Mouse (Mus musculus) forebrain, embryonic 13.5 days (tissue): ENCODE results near the gene Adipoq. TPM values are rescaled to one million over a fixed set of nuclear protein-coding genes. Genes with fewer than 3 reads are reported as not detected.

Source experiments
- ATAC-seq: fragments of 200-750 bp; cut with Nextera tagmentation; 2 replicates; pipeline ENCODE4 v1.8.0; 2017
- H3K27ac ChIP-seq: fragments of 300-500 bp; sonication (generic); 2 replicates; pipeline ENCODE4 v1.5.1; 2015; ENCODE audit warnings: inconsistent platforms, mild to moderate bottlenecking, moderate library complexity
- H3K27me3 ChIP-seq: fragments of 300-500 bp; sonication (generic); 2 replicates; pipeline ENCODE4 v1.6.1; 2015; ENCODE audit warnings: mild to moderate bottlenecking, inconsistent platforms
- H3K36me3 ChIP-seq: fragments of 300-500 bp; sonication (generic); 2 replicates; pipeline ENCODE4 v1.6.1; 2015; ENCODE audit warnings: mild to moderate bottlenecking, inconsistent platforms; ENCODE audit not compliant: poor library complexity, severe bottlenecking
- H3K4me1 ChIP-seq: fragments of 300-500 bp; sonication (generic); 2 replicates; pipeline ENCODE4 v1.6.1; 2015; ENCODE audit warnings: inconsistent platforms
- H3K4me2 ChIP-seq: fragments of 300-500 bp; sonication (generic); 2 replicates; pipeline ENCODE4 v1.6.1; 2015; ENCODE audit warnings: inconsistent platforms, mild to moderate bottlenecking, moderate library complexity
- H3K4me3 ChIP-seq: fragments of 300-500 bp; sonication (generic); 2 replicates; pipeline ENCODE4 v1.5.1; 2015; ENCODE audit warnings: mild to moderate bottlenecking, inconsistent platforms
- H3K9ac ChIP-seq: fragments of 300-500 bp; sonication (generic); 2 replicates; pipeline ENCODE4 v1.6.1; 2015; ENCODE audit warnings: mild to moderate bottlenecking, inconsistent platforms
- H3K9me3 ChIP-seq: fragments of 300-500 bp; sonication (generic); replicated peaks from 2 replicates; pipeline ENCODE4 v1.6.1; 2016; ENCODE audit warnings: inconsistent platforms
- WGBS: fragments of 180-500 bp; shearing (Covaris S2); methylation state at CpG from one replicate; pipeline ENCODE4 v1.1.7; 2015; 5-methylcytosine and 5-hydroxymethylcytosine counted together
- polyA plus RNA-seq: library from polyadenylated mRNA; unstranded; fragments of >200 nt; fragmentation: Nextera tagmentation; extraction: Ambion mirVana; gene quantifications from 2 replicates; pipeline ENCODE4 v1.2.1, GENCODE M21; 2015

Gene Adipoq
- polyA plus RNA-seq, 1 experiment from 2014 or later: not detected

- peak within 1 kb of the TSS; percentile 98 for H3K4me3 ChIP-seq
- peak within 1 kb of the TSS; percentile 87 for H3K4me2 ChIP-seq
- peaks cover 38% of the 10 kb centered on the region for H3K4me1 ChIP-seq
- H3K9me3 ChIP-seq: no peaks in the 10 kb centered on the region
- H3K36me3 ChIP-seq: peaks cover 36% of the 10 kb centered on the region
- H3K9ac ChIP-seq: peak within 1 kb of the TSS; percentile 100
- under 1% methylated on average over 71 of the region's 71 CpGs for WGBS
- H3K27me3 ChIP-seq: peaks cover 7% of the 10 kb centered on the region
- ATAC-seq: peak; percentile 92
- peak within 1 kb of the TSS; percentile 94 for H3K27ac ChIP-seq
Measured at GRCm38 (mm10) chr16:23107231-23107942, 38.9 kb upstream of the Adipoq start, which contains the start of gene Eif4a2. Eif4a2 (plus strand) TSS chr16:23107444.

GRCm38 (mm10) chr16:23107946-23108759 is 38.2 kb upstream of the Adipoq start:
- Histone ChIP-seq H3K4me2 (peak overlapping the region; percentile 87), H3K9me3 (no peaks in the 10 kb centered on the region)
- WGBS: under 1% methylated on average over 52 of the region's 52 CpGs

GRCm38 (mm10) chr16:23108943-23109342 is 37.4 kb upstream of the Adipoq start:
- no peaks in the 10 kb centered on the region for H3K9me3 ChIP-seq
- H3K27me3 ChIP-seq: no peaks in the 10 kb centered on the region
- H3K27ac ChIP-seq: no peak overlapping the region
- ATAC-seq: no peak
- peaks cover 47% of the 10 kb centered on the region for H3K36me3 ChIP-seq
- WGBS: 7% methylated on average over 5 of the region's 5 CpGs
- H3K4me2 ChIP-seq: peak overlapping the region; percentile 87
- H3K9ac ChIP-seq: peak overlapping the region; percentile 100
- H3K4me3 ChIP-seq: peak overlapping the region; percentile 98
- peaks cover 33% of the 10 kb centered on the region for H3K4me1 ChIP-seq

More at GRCm38 (mm10) chr16:23107946-23108759, 38.2 kb upstream of the Adipoq start:
- Histone ChIP-seq H3K27ac (peak overlapping the region; percentile 94), H3K4me3 (peak overlapping the region; percentile 98), H3K4me1 (peaks cover 33% of the 10 kb centered on the region), H3K36me3 (peaks cover 43% of the 10 kb centered on the region), H3K27me3 (no peaks in the 10 kb centered on the region), H3K9ac (peak overlapping the region; percentile 100)
- peak; percentile 93 for ATAC-seq

GRCm38 (mm10) chr16:23109350-23110280 is 36.7 kb upstream of the Adipoq start:
- peak overlapping the region; percentile 87 for H3K4me2 ChIP-seq
- peaks cover 53% of the 10 kb centered on the region for H3K36me3 ChIP-seq
- no peak for ATAC-seq
- no peaks in the 10 kb centered on the region for H3K27me3 ChIP-seq
- no peak overlapping the region for H3K27ac ChIP-seq
- 62% methylated on average over 5 of the region's 5 CpGs for WGBS
- peak overlapping the region; percentile 100 for H3K9ac ChIP-seq
- H3K4me1 ChIP-seq: peaks cover 33% of the 10 kb centered on the region
- no peaks in the 10 kb centered on the region for H3K9me3 ChIP-seq
- H3K4me3 ChIP-seq: peak overlapping the region; percentile 98

- no peak for ATAC-seq
- Histone ChIP-seq H3K36me3 (peaks cover 73% of the 10 kb centered on the region), H3K4me1 (peaks cover 33% of the 10 kb centered on the region), H3K9ac (no peak overlapping the region), H3K9me3 (no peaks in the 10 kb centered on the region), H3K4me2 (no peak overlapping the region), H3K27me3 (no peaks in the 10 kb centered on the region), H3K4me3 (no peak overlapping the region), H3K27ac (no peak overlapping the region)
- WGBS: 79% methylated on average over 12 of the region's 12 CpGs
Measured at GRCm38 (mm10) chr16:23112348-23112747, 34.0 kb upstream of the Adipoq start.

- no peak overlapping the region for H3K4me2 ChIP-seq
- peaks cover 79% of the 10 kb centered on the region for H3K36me3 ChIP-seq
- H3K4me3 ChIP-seq: no peak overlapping the region
- no peaks in the 10 kb centered on the region for H3K9me3 ChIP-seq
- H3K27me3 ChIP-seq: no peaks in the 10 kb centered on the region
- H3K4me1 ChIP-seq: peaks cover 33% of the 10 kb centered on the region
- no peak overlapping the region for H3K27ac ChIP-seq
- no peak for ATAC-seq
- no peak overlapping the region for H3K9ac ChIP-seq
- 53% methylated on average over 9 of the region's 9 CpGs for WGBS
Measured at GRCm38 (mm10) chr16:23112861-23113435, 33.4 kb upstream of the Adipoq start.

GRCm38 (mm10) chr16:23113903-23114302 is 32.4 kb upstream of the Adipoq start:
- H3K27me3 ChIP-seq: no peaks in the 10 kb centered on the region
- no peak overlapping the region for H3K27ac ChIP-seq
- no peaks in the 10 kb centered on the region for H3K9me3 ChIP-seq
- no peak for ATAC-seq
- peaks cover 31% of the 10 kb centered on the region for H3K4me1 ChIP-seq
- H3K36me3 ChIP-seq: peaks cover 79% of the 10 kb centered on the region
- no peak overlapping the region for H3K4me3 ChIP-seq
- H3K4me2 ChIP-seq: no peak overlapping the region
- H3K9ac ChIP-seq: no peak overlapping the region

- WGBS: 70% methylated on average over 5 of the region's 5 CpGs
- peaks cover 24% of the 10 kb centered on the region for H3K4me1 ChIP-seq
- no peak overlapping the region for H3K4me3 ChIP-seq
- H3K27me3 ChIP-seq: no peaks in the 10 kb centered on the region
- H3K9me3 ChIP-seq: no peaks in the 10 kb centered on the region
- H3K4me2 ChIP-seq: no peak overlapping the region
- no peak overlapping the region for H3K27ac ChIP-seq
- no peak overlapping the region for H3K9ac ChIP-seq
- ATAC-seq: 0 out of 2 replicates have a peak, but pooled peaks have one; percentile 15
- peaks cover 76% of the 10 kb centered on the region for H3K36me3 ChIP-seq
Measured at GRCm38 (mm10) chr16:23114339-23115171, 31.8 kb upstream of the Adipoq start.

- no peak overlapping the region for H3K4me3 ChIP-seq
- H3K27ac ChIP-seq: no peak overlapping the region
- WGBS: 83% methylated on average over 3 of the region's 3 CpGs
- ATAC-seq: no peak
- no peaks in the 10 kb centered on the region for H3K9me3 ChIP-seq
- peaks cover 15% of the 10 kb centered on the region; the same call in 1 of the 2 replicates for H3K4me1 ChIP-seq
- H3K4me2 ChIP-seq: no peak overlapping the region
- peaks cover 74% of the 10 kb centered on the region for H3K36me3 ChIP-seq
- H3K27me3 ChIP-seq: no peaks in the 10 kb centered on the region
- no peak overlapping the region for H3K9ac ChIP-seq
Measured at GRCm38 (mm10) chr16:23115486-23115885, 30.9 kb upstream of the Adipoq start.

- H3K4me3 ChIP-seq: no peak overlapping the region
- H3K4me1 ChIP-seq: peaks cover 3% of the 10 kb centered on the region; the same call in 1 of the 2 replicates
- H3K27me3 ChIP-seq: no peaks in the 10 kb centered on the region
- H3K36me3 ChIP-seq: peaks cover 74% of the 10 kb centered on the region
- ATAC-seq: no peak
- 69% methylated on average over 4 of the region's 4 CpGs for WGBS
- no peak overlapping the region for H3K27ac ChIP-seq
- no peak overlapping the region for H3K4me2 ChIP-seq
- no peaks in the 10 kb centered on the region for H3K9me3 ChIP-seq
- H3K9ac ChIP-seq: no peak overlapping the region
Measured at GRCm38 (mm10) chr16:23117173-23117572, 29.2 kb upstream of the Adipoq start.
